14 mouse cellular contexts compared by ENCODE assay signal in the genomic region with DNA sequence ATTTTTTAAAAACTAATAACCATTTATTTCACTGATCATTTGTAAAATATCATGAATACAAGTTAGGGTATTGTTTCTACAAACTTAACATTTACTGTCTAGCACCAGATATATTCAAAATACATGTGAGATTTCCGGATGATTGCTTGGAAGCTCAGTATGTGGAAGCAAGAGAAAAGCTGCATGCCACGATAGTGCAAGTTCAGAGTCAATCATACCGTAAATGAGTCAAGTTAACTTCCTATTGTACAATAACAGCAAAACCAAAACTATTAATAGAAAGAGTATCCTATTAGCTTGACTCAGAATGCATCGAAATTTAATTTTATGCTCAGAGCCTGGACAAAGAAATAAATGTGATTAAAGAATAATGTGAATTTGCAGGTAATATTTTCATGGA.
"Had no signal": no experiment of that assay in that cellular context is flagged by ENCODE, and none has a peak within 500 bp of the region (broad histone marks: within the 10 kb centered on the region; RNA-seq: fewer than 3 reads in every experiment).

No protein-coding gene starts in this region.

- ATAC-seq: hindbrain, postnatal 0 days; intestine, embryonic 16.5 days; liver, embryonic 12.5 days had no signal

- DNase-seq: gastrocnemius, postnatal 14 days; gastrocnemius, postnatal 36 days; heart, adult 11 months; heart, postnatal 10 days; heart, postnatal 4 days; kidney, adult 11 months; kidney, adult 2 months; kidney, adult 9 months; kidney, postnatal 10 days; kidney, postnatal 25 days; kidney, postnatal 4 days had no signal
